Mouse (Mus musculus): ENCODE results near the gene Cxcl9. TPM values are rescaled to one million over a fixed set of nuclear protein-coding genes. Genes with fewer than 3 reads are reported as not detected.

Gene Cxcl9
- polyA plus RNA-seq, 1 experiment from 2014 or later: 0.05 TPM

DNA sequence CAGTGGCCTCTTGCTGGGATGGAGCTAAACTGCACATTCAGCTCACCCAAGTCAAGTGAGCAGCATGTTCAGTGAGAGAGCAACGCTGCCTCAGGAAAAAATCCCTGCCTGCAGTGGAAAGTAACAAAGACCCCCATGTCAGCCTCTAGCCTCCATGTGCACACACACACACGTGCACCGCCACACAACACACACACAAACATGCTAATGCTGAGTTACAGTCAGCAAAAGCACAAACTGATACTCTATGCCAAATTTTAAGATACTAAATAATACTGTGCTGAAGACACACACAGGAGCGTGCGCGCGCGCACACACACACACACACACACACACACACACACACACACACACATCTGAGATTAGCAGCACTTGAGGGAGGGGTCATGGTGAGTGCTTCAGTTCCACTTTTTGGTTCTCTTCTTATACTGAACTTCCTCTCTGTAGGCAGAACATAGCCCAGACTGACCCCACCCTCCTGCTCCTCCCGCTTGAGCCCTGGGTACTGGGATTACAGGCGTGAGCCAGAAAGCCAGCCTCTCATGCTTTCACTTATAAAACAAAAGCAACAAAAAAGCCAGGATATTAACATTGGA lies 48.8 kb downstream of the Cxcl9 start:
- H3K27me3 ChIP-seq (replicated peaks; ENCODE audit: control insufficient read depth, insufficient read depth, low read length): no peaks in the 10 kb centered on the region
- whole genome bisulfite sequencing: 78% methylated on average over 10 of the region's 10 CpGs

DNA sequence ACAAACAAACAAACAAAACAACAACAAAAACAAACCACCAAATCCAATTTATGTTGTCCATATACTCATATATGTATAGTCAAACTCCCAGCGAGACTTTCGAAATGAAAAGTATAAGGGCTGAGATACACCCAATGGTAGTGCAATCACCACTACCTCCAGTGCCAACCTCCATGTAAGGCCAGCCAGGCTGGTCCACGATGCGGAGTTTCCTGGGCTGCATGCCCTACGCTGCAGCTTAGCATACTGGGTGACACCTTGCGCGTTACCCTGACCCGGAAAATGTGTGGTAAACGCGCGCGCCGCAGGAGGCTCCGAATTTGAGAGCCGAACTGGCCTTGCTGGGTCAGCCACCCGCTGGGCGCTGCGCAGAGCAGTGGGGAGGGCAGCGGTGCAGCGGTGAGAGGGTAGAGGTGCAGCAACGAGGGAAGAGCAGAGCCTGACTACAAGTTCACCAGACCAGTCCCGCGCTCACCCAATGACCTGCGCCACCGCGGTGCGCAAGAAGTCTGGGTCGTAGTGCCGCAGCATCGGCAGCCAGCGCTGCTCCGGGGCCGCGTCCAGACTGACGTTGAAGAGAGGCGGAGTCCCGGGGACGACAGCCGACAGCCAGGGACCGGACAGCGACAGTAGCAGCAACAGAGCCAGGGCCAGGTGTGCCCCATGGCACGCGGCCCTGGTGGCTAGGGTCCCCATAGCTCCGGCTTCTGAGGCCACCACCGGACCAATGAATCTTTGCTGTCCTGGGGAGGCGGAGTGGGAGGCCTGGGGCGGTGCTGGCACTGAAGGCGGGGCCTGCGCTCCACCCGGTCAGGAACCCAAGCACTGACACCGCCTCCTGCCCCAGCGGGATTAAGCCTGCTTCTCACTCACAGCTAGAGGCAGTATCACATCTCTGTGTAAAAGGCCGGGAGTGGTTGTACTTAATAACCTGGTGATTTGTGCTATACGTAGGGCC lies 50.2 kb downstream of the Cxcl9 start, which contains the start of gene Naaa:
Naaa (minus strand) TSS at position 734 of the 958 bp plus-strand sequence.
- H3K4me2 ChIP-seq (replicated peaks; ENCODE audit: low read depth): peak within 1 kb of the TSS; percentile 80
- peak within 1 kb of the TSS; percentile 62 for H3K4me3 ChIP-seq (ENCODE audit: low read depth, low read length)
- 0 out of 2 replicates have a peak, but pooled peaks cover 12% of the 10 kb centered on the region for H3K4me1 ChIP-seq (replicated peaks; ENCODE audit: control insufficient read depth, insufficient read depth, low read length)
- peak within 1 kb of the TSS; percentile 69 for H3K9ac ChIP-seq (ENCODE audit: low read depth, low read length)
- peak within 1 kb of the TSS; percentile 85 for H3K27ac ChIP-seq (ENCODE audit: low read depth, low read length)
- peak; percentile 92 for ATAC-seq
- H3K9me3 ChIP-seq (ENCODE audit: control insufficient read depth): no peaks in the 10 kb centered on the region
- no peaks in the 10 kb centered on the region for H3K27me3 ChIP-seq (replicated peaks; ENCODE audit: control insufficient read depth, insufficient read depth, low read length)
- no peaks in the 10 kb centered on the region for H3K36me3 ChIP-seq (ENCODE audit: control insufficient read depth, insufficient read depth)
- TF ChIP-seq CTCF (IDR thresholded peaks at IDR 0.05; ENCODE audit: low read depth): peak; percentile 74
- WGBS: 3% methylated on average over 54 of the region's 54 CpGs

More for the DNA sequence above, 48.8 kb downstream of the Cxcl9 start:
- H3K4me3 ChIP-seq (ENCODE audit: low read depth, low read length): no peak overlapping the region
- ATAC-seq: no peak
- 0 out of 2 replicates have a peak, but pooled peaks cover 15% of the 10 kb centered on the region for H3K4me1 ChIP-seq (replicated peaks; ENCODE audit: control insufficient read depth, insufficient read depth, low read length)
- H3K4me2 ChIP-seq (replicated peaks; ENCODE audit: low read depth): no peak overlapping the region
- H3K36me3 ChIP-seq (ENCODE audit: control insufficient read depth, insufficient read depth): no peaks in the 10 kb centered on the region
- H3K27ac ChIP-seq (ENCODE audit: low read depth, low read length): no peak overlapping the region
- H3K9ac ChIP-seq (ENCODE audit: low read depth, low read length): no peak overlapping the region
- H3K9me3 ChIP-seq (ENCODE audit: control insufficient read depth): no peaks in the 10 kb centered on the region
- no peak for TF ChIP-seq CTCF (IDR thresholded peaks at IDR 0.05; ENCODE audit: low read depth)

Other genes starting within 250 kb of the Cxcl9 start
- gene G3bp2, start 244.4 kb downstream of the Cxcl9 start, polyA plus RNA-seq (2015; fragmentation: Nextera tagmentation; extraction: Ambion mirVana): 121 and 132 TPM in 2 replicates
- 61.5 and 68.8 TPM in 2 replicates for gene Uso1, start 190.1 kb downstream of the Cxcl9 start, polyA plus RNA-seq (2015; fragmentation: Nextera tagmentation; extraction: Ambion mirVana)
- not detected in 2 replicates for gene U90926, start 112.7 kb downstream of the Cxcl9 start, polyA plus RNA-seq (2015; fragmentation: Nextera tagmentation; extraction: Ambion mirVana)
- gene Ppef2, start 71.8 kb downstream of the Cxcl9 start, polyA plus RNA-seq (2015; fragmentation: Nextera tagmentation; extraction: Ambion mirVana): 0.16 and 0.27 TPM in 2 replicates
- gene Naaa, start 49.9 kb downstream of the Cxcl9 start, polyA plus RNA-seq (2015; fragmentation: Nextera tagmentation; extraction: Ambion mirVana): 19.8 and 22.4 TPM in 2 replicates
- 15.8 and 17.3 TPM in 2 replicates for gene Sdad1, start 17.6 kb downstream of the Cxcl9 start, polyA plus RNA-seq (2015; fragmentation: Nextera tagmentation; extraction: Ambion mirVana)
- gene Art3, start 3.7 kb upstream of the Cxcl9 start, polyA plus RNA-seq (2015; fragmentation: Nextera tagmentation; extraction: Ambion mirVana): 12.7 and 13.5 TPM in 2 replicates
- 2.0 and 2.2 TPM in 2 replicates for gene Cxcl10, start 20.8 kb upstream of the Cxcl9 start, polyA plus RNA-seq (2015; fragmentation: Nextera tagmentation; extraction: Ambion mirVana)
- gene Nup54, start 107.1 kb upstream of the Cxcl9 start, polyA plus RNA-seq (2015; fragmentation: Nextera tagmentation; extraction: Ambion mirVana): 16.4 and 18.4 TPM in 2 replicates
- 18.0 and 19.7 TPM in 2 replicates for gene Scarb2, start 178.8 kb upstream of the Cxcl9 start, polyA plus RNA-seq (2015; fragmentation: Nextera tagmentation; extraction: Ambion mirVana)
- gene Fam47e, start 227.0 kb upstream of the Cxcl9 start, polyA plus RNA-seq (2015; fragmentation: Nextera tagmentation; extraction: Ambion mirVana): not detected in 2 replicates

Data from intestine, postnatal 0 days (tissue).